Mouse (Mus musculus) small intestine, adult 2 months (tissue): ENCODE results near the gene Lcn12. TPM values are rescaled to one million over a fixed set of nuclear protein-coding genes. Genes with fewer than 3 reads are reported as not detected.

Experiments used
- H3K27ac ChIP-seq: fragments of 200-500 bp; 2 replicates; pipeline ENCODE4 v1.5.1; 2012; ENCODE audit warnings: low read depth, low read length, control low read depth, inconsistent platforms; ENCODE audit not compliant: insufficient read depth
- H3K27me3 ChIP-seq: fragments of 200-500 bp; 2 replicates; pipeline ENCODE4 v1.6.1; 2012; ENCODE audit warnings: mild to moderate bottlenecking, moderate library complexity, low read length, inconsistent platforms; ENCODE audit not compliant: control insufficient read depth, insufficient read depth
- H3K36me3 ChIP-seq: fragments of 200-500 bp; 2 replicates; pipeline ENCODE4 v1.6.1; 2012; ENCODE audit warnings: mild to moderate bottlenecking, low read length, control low read depth, inconsistent platforms; ENCODE audit not compliant: control insufficient read depth, insufficient read depth
- H3K4me1 ChIP-seq: fragments of 200-500 bp; 2 replicates; pipeline ENCODE4 v1.6.1; 2012; ENCODE audit warnings: low read length, inconsistent platforms, mixed read lengths; ENCODE audit not compliant: control insufficient read depth, insufficient read depth, insufficient read length
- H3K4me3 ChIP-seq: fragments of 200-500 bp; 2 replicates; pipeline ENCODE4 v1.5.1; 2012; ENCODE audit warnings: low read depth, mild to moderate bottlenecking, control low read depth, inconsistent platforms, low read length, moderate library complexity
- CTCF ChIP-seq: fragments of 200-500 bp; IDR thresholded peaks from 2 replicates; pipeline ENCODE4 v1.5.1; 2012; ENCODE audit warnings: low read depth, mild to moderate bottlenecking, control low read depth, inconsistent platforms, low read length, moderate library complexity, mixed read lengths; ENCODE audit not compliant: insufficient replicate concordance, insufficient read length; ENCODE audit errors: extremely low read depth
- POLR2A ChIP-seq: fragments of 200-500 bp; IDR thresholded peaks from 2 replicates; pipeline ENCODE4 v1.6.1; 2012; ENCODE audit warnings: low read depth, mild to moderate bottlenecking, control low read depth, inconsistent platforms, low read length, moderate library complexity
- WGBS: fragments of 180-500 bp; shearing (Covaris S2); methylation state at CpG from one replicate; pipeline ENCODE4 v1.1.7; 2018; 5-methylcytosine and 5-hydroxymethylcytosine counted together
- polyA plus RNA-seq: library from polyadenylated mRNA; depleted of rRNA; stranded (reverse); fragments of >200 nt; gene quantifications from 2 replicates; pipeline ENCODE4 v1.2.3, GENCODE M21; 2012

Lcn12 gene
- polyA plus RNA-seq, 1 experiment: not detected

DNA sequence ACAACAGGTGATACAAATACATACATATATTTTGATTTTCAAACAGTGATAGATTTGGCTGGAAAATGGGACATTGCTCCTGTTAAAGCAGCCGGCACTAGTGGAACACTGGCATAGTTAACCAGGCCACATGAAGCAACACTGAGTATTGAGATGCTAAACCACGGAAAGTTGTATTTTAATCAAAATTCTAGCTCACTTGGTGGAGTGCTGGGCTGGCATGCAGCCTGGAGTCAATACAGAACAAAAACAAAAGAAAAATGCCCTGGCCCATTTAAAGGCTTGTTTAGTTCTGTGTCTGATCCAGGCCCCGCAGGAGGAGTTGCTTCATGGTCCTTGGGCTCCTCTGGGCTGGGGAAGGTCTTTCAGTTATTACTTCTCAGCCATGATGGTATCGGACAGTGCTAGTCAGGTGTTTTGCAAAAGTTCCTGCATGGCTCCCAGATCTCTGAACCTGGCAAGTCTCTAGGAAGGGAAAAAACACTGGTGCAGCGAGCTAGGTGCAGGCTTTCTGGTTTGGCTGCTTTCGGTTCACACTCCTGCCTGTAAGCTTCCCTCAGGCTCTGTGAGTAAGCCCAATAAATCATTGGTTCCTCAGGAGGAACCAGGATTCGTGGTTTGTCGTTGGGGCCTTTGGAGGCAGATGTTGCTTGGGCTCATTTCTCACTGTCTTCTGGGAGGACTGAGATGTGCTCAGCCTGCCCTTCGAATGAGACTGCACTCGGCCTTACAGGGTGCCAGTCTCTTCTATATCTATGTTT is 14.0 kb downstream of the Lcn12 start:
- no peak overlapping the region for H3K4me3 ChIP-seq
- TF ChIP-seq CTCF (no peak), POLR2A (no peak)
- peak overlapping the region; percentile 76 for H3K27ac ChIP-seq
- H3K27me3 ChIP-seq: no peaks in the 10 kb centered on the region
- whole genome bisulfite sequencing: 29% methylated on average over 10 of the region's 10 CpGs
- H3K4me1 ChIP-seq: peaks cover 8% of the 10 kb centered on the region; the same call in 1 of the 2 replicates
- H3K36me3 ChIP-seq: no peaks in the 10 kb centered on the region

DNA sequence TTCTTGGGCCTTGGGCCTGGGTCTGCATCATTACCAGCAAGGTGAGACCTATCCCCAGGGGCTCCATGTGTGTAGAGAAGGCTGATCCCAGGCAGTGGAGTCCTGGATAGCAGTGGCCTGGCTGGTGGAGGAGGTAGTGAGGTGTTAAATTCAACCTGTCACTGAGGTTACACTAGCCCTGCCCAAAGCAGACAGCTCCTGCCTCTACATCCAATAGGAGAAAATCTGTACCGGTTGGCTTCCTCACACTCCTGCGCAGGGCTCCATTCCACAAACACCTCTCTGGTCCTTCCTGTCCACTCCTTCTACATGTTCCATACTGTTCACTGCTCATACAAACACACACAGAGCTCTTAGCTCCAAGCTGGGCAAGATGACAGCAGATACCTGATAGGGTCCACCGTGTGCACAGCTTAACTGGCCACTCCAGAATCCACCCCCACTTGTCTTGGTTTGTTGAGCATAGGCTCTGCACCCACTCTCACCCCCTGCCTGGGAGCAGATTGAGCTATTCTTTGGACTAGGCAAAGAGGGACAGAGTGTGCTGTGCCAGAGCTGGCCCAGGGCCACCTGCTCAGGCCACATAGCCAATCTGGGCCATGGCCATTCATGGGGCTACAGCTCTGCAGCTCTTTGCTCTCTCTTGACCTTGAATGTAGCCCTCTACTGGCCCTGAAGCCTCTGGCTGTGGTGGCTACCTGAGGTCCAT is 15.6 kb downstream of the Lcn12 start:
- Histone ChIP-seq H3K4me1 (peaks cover 7% of the 10 kb centered on the region; the same call in 1 of the 2 replicates), H3K27ac (no peak overlapping the region), H3K27me3 (no peaks in the 10 kb centered on the region), H3K4me3 (no peak overlapping the region), H3K36me3 (no peaks in the 10 kb centered on the region)
- no peak for TF ChIP-seq CTCF
- no peak for TF ChIP-seq POLR2A
- whole genome bisulfite sequencing: 88% methylated on average over 3 of the region's 3 CpGs

DNA sequence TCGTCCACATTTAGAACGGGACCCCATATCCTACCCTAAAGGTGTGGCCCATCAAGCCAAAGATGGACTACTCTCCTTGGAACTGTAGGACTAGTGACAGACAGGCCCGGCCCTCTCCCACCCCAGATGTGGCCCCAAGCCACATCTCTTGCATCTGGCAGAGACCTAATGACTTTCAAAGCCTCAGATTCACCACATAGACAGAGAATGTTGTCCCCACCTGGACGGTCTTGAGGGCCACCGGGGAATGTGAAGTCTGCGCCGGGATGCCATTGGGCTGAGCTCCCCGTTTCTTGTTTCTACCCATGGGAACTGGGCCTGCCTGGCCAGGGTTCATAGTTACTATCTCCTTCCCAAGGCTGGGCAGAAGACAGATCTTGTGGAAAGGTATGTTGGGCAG is 16.2 kb downstream of the Lcn12 start:
- TF ChIP-seq POLR2A (no peak), CTCF (no peak)
- Histone ChIP-seq H3K4me1 (peaks cover 7% of the 10 kb centered on the region; the same call in 1 of the 2 replicates), H3K4me3 (no peak overlapping the region), H3K36me3 (no peaks in the 10 kb centered on the region), H3K27ac (no peak overlapping the region), H3K27me3 (no peaks in the 10 kb centered on the region)
- 96% methylated on average over 8 of the region's 8 CpGs for WGBS

DNA sequence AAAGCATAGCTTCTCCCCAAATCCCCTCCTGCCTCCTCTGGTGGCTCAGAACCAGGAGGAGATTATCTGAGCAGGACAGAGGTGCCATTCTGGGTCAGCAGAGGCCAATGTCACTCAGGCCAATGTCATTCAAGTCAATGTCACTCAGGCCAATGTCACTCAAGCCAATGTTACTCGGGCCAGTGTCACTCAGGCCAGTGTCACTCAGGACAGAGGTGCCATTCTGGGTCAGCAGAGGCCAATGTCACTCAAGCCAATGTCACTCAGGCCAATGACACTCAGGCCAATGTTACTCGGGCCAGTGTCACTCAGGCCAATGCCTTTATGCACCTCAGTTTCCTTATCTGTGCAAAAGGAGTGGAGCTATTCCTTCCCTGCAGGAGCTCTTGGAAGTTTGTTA is 21.2 kb downstream of the Lcn12 start:
- Histone ChIP-seq H3K27ac (no peak overlapping the region), H3K4me3 (no peak overlapping the region), H3K4me1 (no peaks in the 10 kb centered on the region), H3K27me3 (no peaks in the 10 kb centered on the region), H3K36me3 (no peaks in the 10 kb centered on the region)
- TF ChIP-seq POLR2A (no peak), CTCF (no peak)
- 92% methylated on average over 2 of the region's 2 CpGs for WGBS

DNA sequence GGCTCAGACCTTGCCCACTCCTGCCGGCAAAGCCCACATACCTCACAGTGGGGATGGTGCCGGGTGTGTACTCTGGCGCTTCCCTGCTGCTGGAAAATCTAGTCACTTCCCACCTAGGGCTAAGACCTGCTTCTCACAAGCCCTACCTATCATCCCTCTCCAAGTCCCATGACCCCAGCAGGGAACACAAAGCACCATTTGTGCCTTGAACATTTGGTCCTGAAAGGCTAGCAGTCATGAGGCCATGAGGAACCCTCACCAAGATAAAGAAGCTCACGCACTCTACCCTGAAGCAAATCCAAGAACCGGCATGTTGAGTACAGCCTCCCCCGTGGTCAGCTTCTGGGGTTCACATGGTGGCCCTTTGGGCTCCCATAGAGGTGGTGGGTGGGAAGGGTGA is 23.7 kb downstream of the Lcn12 start, which contains the start of gene Ptgds:
Gene Ptgds (minus strand): TSS at position 78 of the 400 bp plus-strand sequence.
- no peak within 1 kb of the TSS for H3K27ac ChIP-seq
- no peaks in the 10 kb centered on the region for H3K36me3 ChIP-seq
- H3K4me3 ChIP-seq: no peak within 1 kb of the TSS
- H3K4me1 ChIP-seq: no peaks in the 10 kb centered on the region; the same call in 1 of the 2 replicates
- no peaks in the 10 kb centered on the region for H3K27me3 ChIP-seq
- no peak for TF ChIP-seq POLR2A
- WGBS: 67% methylated on average over 6 of the region's 6 CpGs

DNA sequence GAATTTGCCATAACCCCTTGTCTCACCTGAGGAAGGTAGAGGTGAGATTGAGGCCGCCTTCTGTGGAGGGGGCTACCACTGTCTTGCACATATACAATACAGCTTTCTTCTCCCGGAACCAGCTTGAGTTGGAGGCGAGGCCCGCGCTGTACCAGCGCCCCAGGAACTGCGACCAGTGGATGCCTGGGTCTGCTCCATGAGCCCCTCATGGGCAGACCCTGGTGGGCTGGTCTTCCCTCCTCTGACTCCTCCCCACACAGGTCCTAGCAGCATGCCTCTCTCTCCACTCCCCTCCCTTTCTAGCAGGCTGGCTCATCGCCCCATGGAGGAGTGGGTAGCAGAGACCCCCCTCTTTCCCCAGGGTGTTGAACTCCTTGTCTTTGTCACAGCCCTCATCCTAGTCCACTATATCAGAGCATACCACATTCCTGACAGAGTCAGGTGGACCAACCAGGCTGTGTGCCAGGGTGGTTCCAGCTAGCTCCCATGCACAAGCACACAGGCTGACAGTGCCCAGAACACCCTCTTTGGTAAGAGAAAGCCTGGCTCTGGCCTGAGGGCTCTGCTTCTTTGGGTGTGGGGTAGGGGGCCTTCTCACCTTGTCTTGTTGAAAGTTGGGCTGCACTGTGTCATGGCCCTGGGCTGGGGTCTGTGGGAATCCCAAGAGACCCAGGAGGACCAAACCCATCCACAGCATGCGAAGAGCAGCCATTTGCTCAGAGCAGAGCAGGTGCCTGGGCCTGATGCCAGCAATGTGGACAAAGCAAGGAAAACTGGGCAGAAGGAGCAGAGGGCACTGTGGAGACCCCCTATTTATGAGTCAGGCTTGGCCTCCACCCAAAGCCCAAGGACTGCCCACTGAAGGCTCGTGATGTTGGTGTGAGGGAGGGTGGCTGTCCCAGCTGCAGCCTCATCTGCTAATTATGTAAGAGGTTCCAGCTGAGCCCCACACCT is 24.5 kb downstream of the Lcn12 start:
- no peaks in the 10 kb centered on the region; the same call in 1 of the 2 replicates for H3K4me1 ChIP-seq
- H3K27me3 ChIP-seq: no peaks in the 10 kb centered on the region
- H3K36me3 ChIP-seq: no peaks in the 10 kb centered on the region
- WGBS: 84% methylated on average over 10 of the region's 10 CpGs
- H3K4me3 ChIP-seq: no peak overlapping the region
- no peak for TF ChIP-seq CTCF
- no peak for TF ChIP-seq POLR2A
- no peak overlapping the region for H3K27ac ChIP-seq

DNA sequence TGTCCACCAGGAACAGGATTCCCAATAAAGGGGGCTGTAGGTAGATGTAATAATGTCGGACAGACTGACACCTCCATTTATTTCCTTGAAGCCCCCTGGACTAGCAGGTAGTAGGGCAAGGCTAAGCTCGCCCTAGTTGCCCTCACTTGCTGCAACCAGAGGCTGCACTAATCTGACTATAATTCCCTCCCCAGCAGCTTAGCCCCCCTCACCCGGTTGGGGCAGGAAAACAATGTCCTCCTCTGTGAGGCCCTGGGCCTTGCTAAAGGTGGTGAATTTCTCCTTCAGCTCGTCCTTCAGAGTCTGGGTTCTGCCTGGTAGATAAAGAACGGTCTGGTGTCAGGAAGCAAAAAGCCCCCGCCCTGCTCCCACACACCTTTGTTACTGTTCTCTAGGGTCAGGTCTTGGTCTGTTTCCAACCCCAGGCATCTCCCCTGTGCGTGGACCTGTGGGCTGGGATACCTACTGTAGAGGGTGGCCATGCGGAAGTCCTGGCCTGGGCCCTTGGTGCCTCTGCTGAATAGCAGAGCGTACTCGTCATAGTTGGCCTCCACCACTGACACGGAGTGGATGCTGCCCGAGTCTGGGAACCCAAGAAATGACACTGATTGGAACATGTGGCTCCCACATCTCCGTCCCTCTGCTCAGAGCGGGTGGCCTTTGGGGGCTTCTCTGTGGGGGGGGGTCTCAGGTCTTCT is 26.0 kb downstream of the Lcn12 start:
- WGBS: 85% methylated on average over 14 of the region's 14 CpGs
- no peaks in the 10 kb centered on the region for H3K36me3 ChIP-seq
- H3K4me1 ChIP-seq: no peaks in the 10 kb centered on the region; the same call in 1 of the 2 replicates
- no peaks in the 10 kb centered on the region for H3K27me3 ChIP-seq
- no peak overlapping the region for H3K27ac ChIP-seq
- no peak overlapping the region for H3K4me3 ChIP-seq
- TF ChIP-seq POLR2A: no peak
- no peak for TF ChIP-seq CTCF
